Mouse (Mus musculus) G1E (cell line): ENCODE data around the gene Ndp. TPM values are rescaled to one million over a fixed set of nuclear protein-coding genes. Genes with fewer than 3 reads are reported as not detected.

Source experiments
- ATAC-seq: 2 replicates; pipeline ENCODE4 v1.8.0; 2016; ENCODE audit warnings: mild to moderate bottlenecking; ENCODE audit not compliant: insufficient number of reproducible peaks, poor library complexity, low FRiP score, severe bottlenecking; ENCODE audit errors: extremely low read depth
- DNase-seq: peaks from one replicate; pipeline ENCODE4 v3.0.0; 2012; ENCODE audit warnings: low spot score
- H3K27me3 ChIP-seq: 2 replicates; pipeline ENCODE4 v1.6.1; 2012; ENCODE audit warnings: mild to moderate bottlenecking, low read length, inconsistent platforms; ENCODE audit not compliant: insufficient read depth
- H3K36me3 ChIP-seq: replicated peaks from 2 replicates; pipeline ENCODE3; 2012; ENCODE audit warnings: mild to moderate bottlenecking, inconsistent platforms
- H3K4me1 ChIP-seq: 2 replicates; pipeline ENCODE4 v1.6.1; 2012; ENCODE audit warnings: low read depth, low read length, inconsistent platforms, mixed read lengths; ENCODE audit not compliant: insufficient read depth
- H3K4me3 ChIP-seq: 2 replicates; pipeline ENCODE4 v1.5.1; 2012; ENCODE audit warnings: low read depth, mild to moderate bottlenecking, inconsistent platforms, low read length, moderate library complexity, mixed read lengths
- H3K9me3 ChIP-seq: replicated peaks from 2 replicates; pipeline ENCODE4 v1.6.1; 2012; ENCODE audit warnings: inconsistent platforms
- CTCF ChIP-seq: IDR thresholded peaks from 2 replicates; pipeline ENCODE4 v1.5.1; 2012; ENCODE audit warnings: low read depth, low read length, inconsistent platforms, mixed read lengths
- GATA1 ChIP-seq: IDR thresholded peaks from 2 replicates; pipeline ENCODE4 v1.6.1; 2012; ENCODE audit warnings: borderline replicate concordance, low read length, inconsistent platforms, mixed read lengths
- GATA2 ChIP-seq: IDR thresholded peaks from 2 replicates; pipeline ENCODE4 v1.6.1; 2012; ENCODE audit warnings: low read depth, low read length, inconsistent platforms, borderline replicate concordance
- POLR2AphosphoS5 ChIP-seq: IDR thresholded peaks from 2 replicates; pipeline ENCODE4 v1.6.1; 2012; ENCODE audit warnings: low read depth, low read length, inconsistent platforms; ENCODE audit not compliant: insufficient replicate concordance
- TAL1 ChIP-seq: conservative IDR thresholded peaks from 2 replicates; pipeline ENCODE4 v1.6.1; 2012; ENCODE audit warnings: low read depth, low read length, inconsistent platforms, mixed read lengths
- polyA plus RNA-seq: library from polyadenylated mRNA; stranded (reverse); fragments of >175 nt; gene quantifications from 2 replicates; pipeline ENCODE4 v1.2.3, GENCODE M21; 2012
- total RNA-seq, 2 experiments: library from RNA; stranded (forward) in 1 of 2; stranded (reverse) in 1 of 2; fragments of 200-1000 nt in 1 of 2; fragments of >200 nt in 1 of 2; fragmentation: Nextera tagmentation in 1 of 2; gene quantifications; 2 replicates each; pipeline ENCODE4 v1.2.3; 2014 to 2017

The Ndp gene
- not detected in 2 replicates for total RNA-seq (2014; fragmentation: Nextera tagmentation)
- not detected in 2 replicates for total RNA-seq (2017)
- not detected in 2 replicates for polyA plus RNA-seq

DNA sequence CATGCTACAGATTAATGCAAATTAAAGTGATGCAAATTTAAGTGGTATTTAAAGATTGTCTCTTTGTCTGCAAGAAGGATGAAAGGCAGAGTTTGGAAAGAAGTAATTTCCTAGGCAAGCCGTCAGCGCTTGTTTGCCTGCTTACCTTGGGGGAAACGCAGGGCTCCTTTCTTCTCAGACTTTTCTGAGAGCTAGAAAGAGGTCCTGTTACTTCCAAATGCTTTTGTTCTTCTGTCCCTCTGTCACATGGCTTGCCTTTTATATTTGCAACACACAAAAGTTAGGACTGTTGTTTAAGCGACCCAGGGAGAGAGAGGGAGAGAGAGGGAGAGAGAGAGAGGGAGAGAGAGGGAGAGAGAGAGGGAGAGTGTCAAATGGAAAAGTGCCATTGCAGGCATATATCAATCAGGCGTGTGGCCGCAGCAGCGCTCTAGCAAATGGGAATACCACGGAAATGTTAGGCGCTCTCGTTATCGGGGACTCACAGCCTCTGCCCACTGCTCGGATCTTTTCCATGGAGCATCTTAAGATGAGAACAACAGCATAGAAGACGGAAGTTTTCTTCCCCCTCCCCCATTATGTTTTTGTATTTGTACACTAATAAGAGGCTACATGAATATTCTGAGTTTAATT lies at the start of gene Ndp:
Ndp (minus strand) TSS at position 534 of the 633 bp plus-strand sequence.
- no peak for DNase-seq
- Histone ChIP-seq H3K4me1 (no peaks in the 10 kb centered on the region), H3K4me3 (no peak within 1 kb of the TSS), H3K36me3 (no peaks in the 10 kb centered on the region), H3K9me3 (no peaks in the 10 kb centered on the region), H3K27me3 (no peaks in the 10 kb centered on the region)
- ATAC-seq: no peak
- TF ChIP-seq CTCF: no peak
- no peak for TF ChIP-seq GATA1
- no peak for TF ChIP-seq GATA2
- no peak for TF ChIP-seq TAL1
- TF ChIP-seq POLR2AphosphoS5: no peak

DNA sequence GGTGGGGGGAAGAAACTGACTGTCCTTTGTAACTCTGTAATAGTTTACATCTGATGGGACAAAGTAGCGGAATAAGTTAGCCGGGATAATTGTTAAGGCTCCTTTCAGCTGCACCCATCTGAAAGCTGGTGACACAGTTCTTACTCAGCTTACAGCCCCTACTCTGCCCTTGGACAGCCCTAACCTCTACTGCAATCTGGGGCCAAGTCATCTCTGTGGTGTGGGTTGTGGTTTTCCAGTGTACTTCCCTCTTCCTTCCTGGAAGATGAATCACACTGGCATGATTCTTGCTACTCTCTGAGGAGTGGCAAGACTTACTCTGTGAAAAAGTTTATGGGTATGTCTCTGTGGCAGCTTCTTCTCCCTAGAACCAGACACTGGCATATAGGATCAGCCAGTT lies 43.2 kb upstream of the Ndp start:
- Histone ChIP-seq H3K36me3 (no peaks in the 10 kb centered on the region), H3K4me3 (no peak overlapping the region), H3K27me3 (no peaks in the 10 kb centered on the region), H3K9me3 (no peaks in the 10 kb centered on the region), H3K4me1 (no peaks in the 10 kb centered on the region)
- TF ChIP-seq POLR2AphosphoS5 (no peak), GATA1 (no peak), TAL1 (no peak), CTCF (no peak), GATA2 (no peak)
- ATAC-seq (no peak), DNase-seq (no peak)

DNA sequence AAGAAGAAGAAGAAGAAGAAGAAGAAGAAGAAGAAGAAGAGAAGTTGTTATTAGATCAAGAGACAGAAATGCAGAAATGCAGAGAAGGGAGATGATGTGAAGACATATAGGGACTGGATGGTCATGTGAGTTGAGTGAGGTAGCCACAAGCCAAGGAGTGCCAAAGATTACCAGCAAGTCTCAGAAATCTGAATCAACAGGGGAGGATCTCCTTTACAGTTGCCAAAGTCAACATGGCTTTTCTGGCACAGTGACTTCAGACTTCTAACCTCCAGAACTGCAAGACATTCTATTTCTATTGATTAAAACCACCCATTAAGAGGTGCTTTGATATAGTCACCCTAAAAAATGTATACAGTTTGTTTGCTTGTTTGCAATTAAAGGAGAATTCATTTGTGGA lies 6.4 kb upstream of the Ndp start:
- no peaks in the 10 kb centered on the region for H3K36me3 ChIP-seq
- TF ChIP-seq TAL1: no peak
- TF ChIP-seq CTCF: no peak
- TF ChIP-seq GATA2: no peak
- H3K27me3 ChIP-seq: no peaks in the 10 kb centered on the region
- no peak for ATAC-seq
- no peaks in the 10 kb centered on the region for H3K4me1 ChIP-seq
- H3K9me3 ChIP-seq: no peaks in the 10 kb centered on the region
- DNase-seq: no peak
- H3K4me3 ChIP-seq: no peak overlapping the region

DNA sequence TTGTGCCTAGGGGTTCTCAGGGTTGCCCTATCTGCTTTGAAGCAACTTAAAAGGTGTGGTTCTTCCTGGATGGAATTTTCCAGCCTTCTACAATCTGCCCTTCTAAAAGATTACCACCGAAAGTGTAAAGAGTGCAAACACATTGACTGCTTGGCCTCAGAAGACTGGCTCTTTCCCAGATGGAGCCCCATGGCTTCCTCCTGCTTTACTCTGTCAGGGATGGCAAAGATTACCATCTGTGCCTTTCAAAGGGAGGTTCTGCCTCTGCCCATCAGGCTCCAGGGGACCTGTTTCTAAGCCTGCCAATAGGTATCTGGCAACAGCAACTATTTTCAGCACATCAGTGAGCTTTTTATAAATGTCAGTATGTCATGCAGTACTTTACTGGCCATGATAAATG lies 1.5 kb upstream of the Ndp start:
- ATAC-seq (no peak), DNase-seq (no peak)
- H3K4me1 ChIP-seq: no peaks in the 10 kb centered on the region
- no peaks in the 10 kb centered on the region for H3K36me3 ChIP-seq
- no peaks in the 10 kb centered on the region for H3K27me3 ChIP-seq
- H3K4me3 ChIP-seq: no peak overlapping the region
- H3K9me3 ChIP-seq: no peaks in the 10 kb centered on the region
- TF ChIP-seq CTCF (no peak), GATA2 (no peak), GATA1 (no peak), POLR2AphosphoS5 (no peak), TAL1 (no peak)

DNA sequence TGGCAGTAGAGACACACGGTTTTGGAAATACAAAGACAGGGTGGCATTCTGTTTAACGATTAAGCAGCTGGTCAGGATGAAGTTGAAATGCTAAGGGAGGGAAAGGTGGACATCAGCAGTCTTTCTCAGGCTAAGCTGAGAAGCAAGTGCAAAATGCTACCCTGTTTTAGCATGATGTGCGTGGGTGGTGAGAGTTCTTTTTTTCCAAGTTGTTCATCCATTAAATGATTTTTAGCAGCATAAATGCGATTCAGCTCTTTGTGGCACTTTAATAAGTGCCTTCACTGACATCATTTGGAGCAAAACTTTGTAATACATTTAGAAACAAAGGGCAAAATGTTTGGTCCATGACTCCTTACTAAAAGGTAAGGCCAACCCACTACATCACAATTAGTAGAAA lies 337 bp upstream of the Ndp start:
- ATAC-seq (no peak), DNase-seq (no peak)
- Histone ChIP-seq H3K4me3 (no peak overlapping the region), H3K9me3 (no peaks in the 10 kb centered on the region), H3K4me1 (no peaks in the 10 kb centered on the region), H3K36me3 (no peaks in the 10 kb centered on the region), H3K27me3 (no peaks in the 10 kb centered on the region)
- TF ChIP-seq POLR2AphosphoS5 (no peak), CTCF (no peak), GATA1 (no peak), GATA2 (no peak), TAL1 (no peak)

DNA sequence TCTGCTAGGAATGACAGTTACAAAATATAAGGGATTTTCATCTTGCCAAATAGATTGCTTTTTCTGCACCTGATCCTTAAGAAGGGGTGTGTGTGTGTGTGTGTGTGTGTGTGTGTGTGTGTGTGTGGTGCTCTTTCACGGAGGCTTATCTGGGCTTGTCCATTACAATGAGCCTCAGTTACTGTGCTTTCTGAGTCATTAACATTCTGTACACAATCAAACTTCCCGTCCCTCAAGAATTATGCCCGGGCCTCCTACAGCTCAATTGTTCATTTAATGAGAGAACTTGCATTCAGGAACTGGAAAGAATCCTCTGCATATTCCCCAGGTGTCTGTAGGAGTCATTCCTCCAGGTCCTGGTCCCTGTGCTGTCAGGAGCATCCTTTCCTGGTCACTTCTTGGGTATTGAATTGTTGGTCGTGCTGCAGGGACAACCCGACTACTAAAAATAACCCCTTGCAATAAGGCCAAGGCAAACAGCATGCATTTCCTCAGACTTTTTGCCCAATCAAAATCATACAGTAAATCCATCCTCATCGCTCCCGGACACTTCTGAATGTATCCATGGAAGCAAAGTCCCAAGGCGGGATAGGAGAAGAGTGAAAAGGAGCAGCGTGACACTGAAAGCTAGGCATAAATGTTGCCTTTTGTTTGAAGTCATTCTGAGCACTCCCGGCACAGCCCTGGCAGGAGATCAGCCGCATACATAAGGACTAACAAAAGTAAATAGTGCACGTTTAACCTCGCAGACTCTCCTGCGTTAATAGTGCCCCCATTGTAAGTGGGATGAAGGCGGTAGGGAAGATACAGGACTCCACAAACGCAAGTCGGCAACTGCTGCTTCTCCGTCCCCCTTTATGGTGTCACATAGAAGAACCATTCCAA lies 1.1 kb downstream of the Ndp start:
- no peak for ATAC-seq

More for the DNA sequence above, 1.1 kb downstream of the Ndp start:
- TF ChIP-seq GATA2 (no peak), CTCF (no peak), GATA1 (no peak), TAL1 (no peak), POLR2AphosphoS5 (no peak)
- Histone ChIP-seq H3K27me3 (no peaks in the 10 kb centered on the region), H3K4me3 (no peak overlapping the region), H3K4me1 (no peaks in the 10 kb centered on the region), H3K9me3 (no peaks in the 10 kb centered on the region), H3K36me3 (no peaks in the 10 kb centered on the region)
- no peak for DNase-seq
